Mouse (Mus musculus): ENCODE results near the gene Tbc1d10c.

- TF ChIP-seq CTCF (IDR thresholded peaks at IDR 0.05; ENCODE audit: extremely low read depth, insufficient read length, insufficient replicate concordance, low read depth, low read length) = no peak
- TF ChIP-seq POLR2A (IDR thresholded peaks at IDR 0.05; ENCODE audit: low read depth, low read length) = no peak; the same call in 1 of the 2 replicates
Measured at GRCm38 (mm10) chr19:4171393-4172290, 19.4 kb downstream of the Tbc1d10c start.
